Mouse (Mus musculus) intestine, postnatal 0 days (tissue): ENCODE results near the gene Fbxo42. TPM values are rescaled to one million over a fixed set of nuclear protein-coding genes. Genes with fewer than 3 reads are reported as not detected.

Experiments used
- ATAC-seq: fragments of 200-750 bp; cut with Nextera tagmentation; 2 replicates; pipeline ENCODE4 v1.8.0; 2017; ENCODE audit warnings: mild to moderate bottlenecking, moderate TSS enrichment, moderate library complexity
- H3K27ac ChIP-seq: fragments of 300-500 bp; sonication (generic); 2 replicates; pipeline ENCODE4 v1.5.1; 2014; ENCODE audit warnings: mild to moderate bottlenecking, low read depth, low read length, moderate library complexity
- H3K27me3 ChIP-seq: fragments of 300-500 bp; sonication (generic); replicated peaks from 2 replicates; pipeline ENCODE4 v1.6.1; 2014; ENCODE audit warnings: low read length, mixed read lengths; ENCODE audit not compliant: control insufficient read depth, insufficient read depth
- H3K36me3 ChIP-seq: fragments of 300-500 bp; sonication (generic); 2 replicates; pipeline ENCODE4 v1.6.1; 2014; ENCODE audit warnings: mild to moderate bottlenecking, moderate library complexity; ENCODE audit not compliant: control insufficient read depth, insufficient read depth
- H3K4me1 ChIP-seq: fragments of 300-500 bp; sonication (generic); replicated peaks from 2 replicates; pipeline ENCODE4 v1.6.1; 2014; ENCODE audit warnings: antibody characterized with exemption, low read length, mixed read lengths; ENCODE audit not compliant: control insufficient read depth, insufficient read depth
- H3K4me2 ChIP-seq: fragments of 300-500 bp; sonication (generic); replicated peaks from 2 replicates; pipeline ENCODE4 v1.6.1; 2014; ENCODE audit warnings: low read depth, mild to moderate bottlenecking, moderate library complexity
- H3K4me3 ChIP-seq: fragments of 300-500 bp; sonication (generic); 2 replicates; pipeline ENCODE4 v1.5.1; 2014; ENCODE audit warnings: low read depth, low read length
- H3K9ac ChIP-seq: fragments of 300-500 bp; sonication (generic); 2 replicates; pipeline ENCODE4 v1.6.1; 2014; ENCODE audit warnings: mild to moderate bottlenecking, low read depth, low read length
- H3K9me3 ChIP-seq: fragments of 300-500 bp; sonication (generic); 2 replicates; pipeline ENCODE4 v1.6.1; 2016; ENCODE audit warnings: mixed run types; ENCODE audit not compliant: control insufficient read depth
- CTCF ChIP-seq: sonication (generic); IDR thresholded peaks from 2 replicates; pipeline ENCODE4 v1.5.1; 2016; ENCODE audit warnings: low read depth, mild to moderate bottlenecking, control low read depth, antibody characterized with exemption, moderate library complexity
- WGBS: fragments of 180-500 bp; shearing (Covaris S2); extraction: QIAGEN DNeasy Blood & Tissue Kit; methylation state at CpG from one replicate; pipeline ENCODE4 v1.1.7; 2014; 5-methylcytosine and 5-hydroxymethylcytosine counted together
- polyA plus RNA-seq: library from polyadenylated mRNA; unstranded; fragments of >200 nt; fragmentation: Nextera tagmentation; extraction: Ambion mirVana; gene quantifications from 2 replicates; pipeline ENCODE4 v1.2.1, GENCODE M21; 2015

Fbxo42 gene
- polyA plus RNA-seq, 1 experiment from 2014 or later, result 11.6 TPM

DNA sequence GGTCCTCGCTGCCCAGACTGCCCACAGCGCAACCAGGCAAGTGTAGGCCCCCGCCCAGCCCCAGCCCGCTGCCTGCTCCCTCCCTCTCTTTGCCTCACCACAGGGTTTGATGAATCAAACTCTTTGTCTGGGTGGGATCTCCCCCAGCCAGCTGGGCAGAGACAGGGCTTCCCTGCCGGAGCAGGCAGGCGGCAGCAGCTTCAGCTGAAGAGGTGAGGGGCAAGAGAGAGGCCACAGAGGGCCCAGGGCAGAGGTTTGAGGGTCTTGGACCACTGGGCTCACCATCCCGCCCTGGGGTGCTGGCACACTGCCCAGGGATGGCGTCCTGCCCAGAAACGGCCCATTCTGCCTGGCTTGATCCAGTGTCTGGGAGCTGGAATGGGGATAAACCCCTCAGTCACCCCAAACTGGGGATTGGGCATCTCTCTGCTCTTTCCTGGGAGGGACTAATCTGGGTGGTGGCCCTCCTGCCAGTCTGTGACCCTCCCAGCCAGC, 97.3 kb downstream of the Fbxo42 start:
- Histone ChIP-seq H3K9me3 (no peaks in the 10 kb centered on the region), H3K27ac (no peak overlapping the region), H3K4me3 (no peak overlapping the region), H3K4me2 (no peak overlapping the region), H3K9ac (no peak overlapping the region), H3K36me3 (no peaks in the 10 kb centered on the region; the same call in 1 of the 2 replicates), H3K27me3 (no peaks in the 10 kb centered on the region), H3K4me1 (peaks cover 5% of the 10 kb centered on the region; the same call in 1 of the 2 replicates)
- WGBS, result 33% methylated on average over 9 of the region's 9 CpGs
- ATAC-seq, result no peak
- TF ChIP-seq CTCF, result 0 out of 2 replicates have a peak, but pooled peaks have one; percentile 3

DNA sequence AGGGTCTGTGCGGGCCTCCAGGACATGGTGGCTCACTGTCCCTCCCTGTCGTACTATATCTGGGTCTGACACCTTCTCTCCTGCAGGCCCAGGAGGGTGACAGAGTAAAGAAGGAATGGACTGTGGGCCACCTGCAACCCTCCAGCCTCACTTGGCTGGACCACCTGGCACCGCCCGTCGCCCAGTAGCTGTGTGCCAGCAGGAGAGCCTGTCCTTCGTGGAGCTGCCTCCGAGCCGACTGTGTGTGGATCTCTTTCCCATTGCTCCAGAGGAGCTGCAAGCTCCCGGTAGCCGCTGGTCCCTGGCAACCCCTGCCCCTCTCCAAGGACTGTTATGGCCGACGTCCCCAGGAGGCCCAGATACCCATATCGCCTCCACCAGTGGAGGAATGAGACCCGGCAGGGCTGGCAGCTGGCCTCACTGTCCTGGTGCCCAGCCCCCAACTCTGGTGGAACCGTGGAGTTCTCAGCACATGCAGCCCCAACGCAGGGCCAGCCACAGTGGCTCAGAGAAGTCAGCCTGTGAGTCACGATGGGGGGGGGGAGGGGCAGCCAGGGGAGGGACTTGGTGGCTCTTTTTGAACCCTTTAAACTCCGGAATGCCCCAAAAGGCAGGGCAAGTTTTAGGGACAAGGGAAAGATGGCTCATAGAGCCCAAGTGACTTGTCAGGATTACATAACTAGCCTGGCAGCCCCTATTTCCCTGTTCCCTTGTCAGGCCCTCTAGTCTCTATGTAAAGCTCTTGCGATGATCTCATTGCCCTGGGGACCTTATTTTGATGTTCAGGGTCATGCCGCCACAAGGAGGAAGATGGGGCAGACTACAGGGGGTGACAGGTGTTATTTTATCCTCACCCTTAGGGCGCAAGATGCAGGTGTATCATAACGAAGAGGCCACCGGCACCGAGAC, 98.6 kb downstream of the Fbxo42 start:
- H3K4me1 ChIP-seq, result peaks cover 3% of the 10 kb centered on the region; the same call in 1 of the 2 replicates
- ATAC-seq, result no peak
- WGBS, result 50% methylated on average over 24 of the region's 24 CpGs
- H3K36me3 ChIP-seq, result peaks cover 10% of the 10 kb centered on the region; the same call in 1 of the 2 replicates
- H3K9me3 ChIP-seq, result no peaks in the 10 kb centered on the region
- no peak overlapping the region for H3K4me3 ChIP-seq
- H3K4me2 ChIP-seq, result peak overlapping the region; percentile 75
- no peak overlapping the region for H3K9ac ChIP-seq
- no peaks in the 10 kb centered on the region for H3K27me3 ChIP-seq
- H3K27ac ChIP-seq, result no peak overlapping the region
- no peak for TF ChIP-seq CTCF

DNA sequence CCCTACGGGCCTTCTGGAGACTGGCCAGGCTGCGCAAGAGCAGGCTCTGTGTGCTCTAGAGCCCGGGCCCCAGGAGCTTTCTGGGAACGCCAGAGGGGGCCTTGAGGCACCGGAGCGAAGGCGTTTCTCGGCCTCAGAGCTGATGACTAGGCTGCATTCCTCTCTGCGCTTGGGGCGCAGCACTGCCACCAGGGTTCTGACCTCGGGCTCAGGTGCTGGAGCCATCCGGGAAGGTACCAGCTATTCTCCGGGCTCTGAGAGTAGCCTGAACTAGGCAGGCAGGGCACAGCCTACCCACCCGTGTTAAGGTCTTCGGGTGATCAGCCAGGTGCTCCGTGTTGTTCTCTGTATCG, 99.3 kb downstream of the Fbxo42 start:
- Histone ChIP-seq H3K4me2 (peak overlapping the region; percentile 75), H3K9ac (no peak overlapping the region), H3K36me3 (peaks cover 13% of the 10 kb centered on the region; the same call in 1 of the 2 replicates), H3K4me3 (peak overlapping the region; percentile 40; the same call in 1 of the 2 replicates), H3K27me3 (no peaks in the 10 kb centered on the region), H3K27ac (no peak overlapping the region), H3K4me1 (peaks cover 3% of the 10 kb centered on the region; the same call in 1 of the 2 replicates), H3K9me3 (no peaks in the 10 kb centered on the region)
- ATAC-seq, result no peak
- 0 out of 2 replicates have a peak, but pooled peaks have one; percentile 3 for TF ChIP-seq CTCF
- 36% methylated on average over 17 of the region's 17 CpGs for WGBS

DNA sequence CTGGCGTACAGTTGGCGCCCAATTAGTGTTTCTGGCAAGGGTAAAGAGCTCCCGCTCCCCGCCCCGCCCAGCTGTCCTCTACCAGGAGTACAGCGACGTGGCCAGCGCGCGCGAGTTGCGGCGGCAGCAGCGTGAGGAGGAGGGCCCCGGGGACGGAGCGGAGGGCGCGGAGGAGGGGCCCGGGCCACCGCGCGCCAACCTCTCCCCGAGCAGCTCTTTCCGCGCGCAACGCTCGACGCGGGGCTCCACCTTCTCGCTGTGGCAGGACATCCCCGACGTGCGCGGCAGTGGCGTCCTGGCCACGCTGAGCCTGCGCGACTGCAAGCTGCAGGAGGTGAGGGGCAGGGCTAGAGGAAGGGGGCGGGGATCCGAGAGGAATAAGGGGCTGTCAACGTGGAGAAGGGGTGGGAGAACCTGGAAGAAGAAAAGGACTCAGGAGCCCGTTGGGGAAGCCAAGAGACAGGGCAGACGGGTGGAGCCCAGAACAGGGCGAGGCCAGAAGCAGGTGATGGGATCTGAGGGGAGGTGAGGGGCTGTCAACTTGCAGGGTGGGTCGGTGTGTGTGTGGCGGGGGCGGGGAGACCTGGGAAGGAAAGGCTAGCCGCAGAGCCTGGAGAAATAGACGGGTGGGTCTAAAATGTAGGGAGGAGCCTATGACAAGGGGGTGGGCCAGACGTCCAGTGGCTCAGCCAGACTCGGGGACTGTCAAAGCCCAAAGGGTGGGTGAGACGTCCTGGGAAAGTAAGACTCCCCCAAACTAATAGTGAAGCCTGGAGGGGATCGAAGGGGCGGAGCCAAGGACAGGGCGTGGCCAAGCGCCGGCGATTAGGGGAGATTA, 100.3 kb downstream of the Fbxo42 start:
- peaks cover 18% of the 10 kb centered on the region; the same call in 1 of the 2 replicates for H3K36me3 ChIP-seq
- H3K4me3 ChIP-seq, result peak overlapping the region; percentile 40
- H3K9ac ChIP-seq, result 0 out of 2 replicates have a peak overlapping the region, but pooled peaks have one; percentile 22
- TF ChIP-seq CTCF, result no peak
- H3K4me2 ChIP-seq, result peak overlapping the region; percentile 75
- H3K27ac ChIP-seq, result no peak overlapping the region
- no peaks in the 10 kb centered on the region for H3K9me3 ChIP-seq
- no peaks in the 10 kb centered on the region for H3K27me3 ChIP-seq
- WGBS, result 4% methylated on average over 58 of the region's 60 CpGs
- H3K4me1 ChIP-seq, result peaks cover 3% of the 10 kb centered on the region; the same call in 1 of the 2 replicates
- peak; percentile 52 for ATAC-seq

DNA sequence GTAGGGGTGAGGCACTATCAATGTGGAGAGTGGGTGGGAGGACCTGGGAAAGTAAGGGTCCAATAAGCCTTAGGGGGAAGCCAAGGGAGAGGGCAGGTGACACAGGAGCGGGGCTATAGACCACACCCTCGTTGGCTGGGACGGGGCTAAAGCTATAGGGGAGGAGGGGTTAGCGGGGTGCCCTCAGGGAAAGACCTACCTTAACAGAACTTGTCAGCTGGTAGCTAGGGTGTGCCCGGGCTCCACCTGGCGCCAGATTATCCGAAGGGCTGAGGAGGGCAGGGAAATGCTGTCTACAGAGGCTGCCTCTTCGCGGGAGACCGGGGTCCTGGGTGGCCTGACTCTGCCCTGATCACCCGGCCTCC, 100.9 kb downstream of the Fbxo42 start:
- Histone ChIP-seq H3K4me1 (peaks cover 3% of the 10 kb centered on the region; the same call in 1 of the 2 replicates), H3K36me3 (peaks cover 18% of the 10 kb centered on the region; the same call in 1 of the 2 replicates), H3K9ac (no peak overlapping the region), H3K27ac (no peak overlapping the region), H3K9me3 (no peaks in the 10 kb centered on the region), H3K4me3 (no peak overlapping the region), H3K4me2 (peak overlapping the region; percentile 75), H3K27me3 (no peaks in the 10 kb centered on the region)
- peak; percentile 34; the same call in 1 of the 2 replicates for ATAC-seq
- WGBS, result 26% methylated on average over 11 of the region's 11 CpGs
- TF ChIP-seq CTCF, result peak; percentile 35; the same call in 1 of the 2 replicates
